Mouse (Mus musculus): ENCODE results near the gene Tmem135. TPM values are rescaled to one million over a fixed set of nuclear protein-coding genes. Genes with fewer than 3 reads are reported as not detected.

Tmem135 gene
- polyA plus RNA-seq, 1 experiment from 2014 or later = 26.1 TPM

DNA sequence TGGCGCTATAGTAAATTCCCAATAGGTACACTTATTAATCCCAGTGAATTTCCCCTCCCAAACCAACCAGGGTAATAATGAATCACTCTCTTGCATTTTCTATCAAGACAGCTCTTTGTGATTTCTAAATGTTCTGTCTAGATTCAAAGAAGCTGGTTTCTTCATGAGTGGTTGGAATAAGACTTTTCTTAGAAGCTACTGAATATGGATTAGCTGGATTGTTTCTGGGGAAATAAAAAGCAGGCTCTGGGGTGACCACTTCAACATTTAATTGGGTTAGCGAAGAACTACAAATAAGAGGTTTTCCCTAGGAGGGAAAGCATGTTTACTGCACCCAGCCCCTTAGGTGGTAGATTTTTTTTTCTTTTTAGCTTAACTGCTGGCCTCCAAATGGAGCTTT lies 3.3 kb downstream of the Tmem135 start:
- Histone ChIP-seq H3K27me3 (no peaks in the 10 kb centered on the region), H3K9me3 (replicated peaks) (no peaks in the 10 kb centered on the region), H3K4me1 (replicated peaks) (peaks cover 8% of the 10 kb centered on the region), H3K36me3 (no peaks in the 10 kb centered on the region), H3K27ac (no peak overlapping the region), H3K4me3 (no peak overlapping the region), H3K4me2 (no peak overlapping the region), H3K9ac (no peak overlapping the region)
- WGBS = 96% methylated on average over 2 of the region's 2 CpGs
- no peak for ATAC-seq (replicated peaks; ENCODE audit: insufficient number of reproducible peaks, insufficient read depth, low FRiP score, low read depth)

DNA sequence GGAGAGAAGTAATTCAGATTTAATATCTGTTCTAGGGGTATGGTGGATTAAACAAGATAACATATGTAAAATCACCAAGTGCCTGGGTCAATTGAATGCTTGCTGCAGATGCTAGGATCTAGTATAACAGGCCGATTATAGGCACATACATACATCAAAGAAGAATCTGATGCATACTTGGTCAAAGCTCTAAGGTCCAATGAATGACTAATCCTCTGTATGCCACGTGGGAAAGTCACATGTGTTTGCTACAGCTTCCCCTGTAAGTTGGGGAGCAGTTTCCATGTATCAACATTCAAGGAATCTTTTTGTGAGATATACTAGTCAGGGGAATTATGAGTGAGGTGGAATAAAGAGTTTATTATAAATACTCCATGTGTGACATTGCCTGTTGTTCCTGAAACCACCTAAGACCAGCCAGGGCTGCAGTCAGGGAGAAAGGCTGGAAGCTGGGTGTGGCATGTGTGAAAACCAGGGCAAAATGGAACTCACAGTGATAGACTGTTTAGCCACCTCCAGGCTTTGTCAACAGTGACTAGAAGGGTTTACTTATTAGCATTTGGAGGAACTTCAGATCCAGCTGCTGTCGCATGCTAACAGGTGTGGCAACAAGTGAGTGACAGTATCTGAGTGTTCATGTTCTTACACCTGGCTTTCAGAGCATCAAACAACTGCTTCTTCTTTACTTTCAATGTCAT lies 6.0 kb downstream of the Tmem135 start:
- ATAC-seq (replicated peaks; ENCODE audit: insufficient number of reproducible peaks, insufficient read depth, low FRiP score, low read depth) = no peak
- Histone ChIP-seq H3K4me1 (replicated peaks) (peaks cover 5% of the 10 kb centered on the region), H3K4me2 (no peak overlapping the region), H3K27ac (no peak overlapping the region), H3K9me3 (replicated peaks) (no peaks in the 10 kb centered on the region), H3K9ac (no peak overlapping the region), H3K4me3 (no peak overlapping the region), H3K27me3 (no peaks in the 10 kb centered on the region), H3K36me3 (no peaks in the 10 kb centered on the region)
- WGBS = 78% methylated on average over 3 of the region's 3 CpGs

DNA sequence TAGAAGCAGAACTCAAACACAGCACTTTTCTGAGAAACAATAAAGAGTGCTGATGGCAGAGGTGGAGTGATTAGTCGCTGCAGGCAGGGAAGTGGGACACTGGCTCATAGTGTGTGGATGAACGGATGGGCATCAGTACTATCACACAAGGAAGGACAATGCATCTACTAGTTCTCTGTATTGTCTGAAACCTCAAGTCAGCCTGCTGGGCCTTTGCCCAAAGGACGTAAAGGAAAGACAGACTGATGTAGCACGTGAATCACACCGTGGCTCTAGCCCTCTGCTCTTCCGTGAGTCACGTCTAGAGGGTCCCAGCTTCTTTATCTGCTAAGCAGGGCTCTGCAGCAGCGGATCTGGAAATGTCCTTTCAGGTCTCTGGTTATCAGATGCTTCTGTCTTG lies 7.6 kb downstream of the Tmem135 start:
- no peak overlapping the region for H3K4me2 ChIP-seq
- WGBS = 57% methylated on average over 8 of the region's 8 CpGs
- no peak overlapping the region for H3K4me3 ChIP-seq
- no peaks in the 10 kb centered on the region for H3K27me3 ChIP-seq
- no peak overlapping the region for H3K27ac ChIP-seq
- no peaks in the 10 kb centered on the region for H3K36me3 ChIP-seq
- peaks cover 8% of the 10 kb centered on the region; the same call in 1 of the 2 replicates for H3K4me1 ChIP-seq (replicated peaks)
- no peak for ATAC-seq (replicated peaks; ENCODE audit: insufficient number of reproducible peaks, insufficient read depth, low FRiP score, low read depth)
- H3K9me3 ChIP-seq (replicated peaks) = no peaks in the 10 kb centered on the region
- H3K9ac ChIP-seq = no peak overlapping the region

DNA sequence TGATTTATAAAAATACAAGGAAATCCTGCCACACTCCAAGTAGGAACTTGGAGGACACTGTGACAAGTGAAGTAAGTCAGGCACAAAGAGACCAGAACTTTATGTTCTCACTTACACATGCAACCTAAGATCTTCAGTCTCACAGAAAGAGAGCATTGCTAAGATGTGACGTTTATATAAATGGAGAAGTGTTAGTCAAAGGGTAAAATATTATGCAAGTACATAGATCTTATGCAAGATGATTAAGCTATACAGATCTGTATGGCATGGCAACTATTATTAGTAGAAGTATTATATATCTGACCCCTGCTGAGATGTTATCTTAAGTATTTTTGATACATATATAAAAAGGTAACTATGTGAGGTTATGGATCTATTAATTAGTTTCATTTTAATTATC lies 8.6 kb downstream of the Tmem135 start:
- Histone ChIP-seq H3K27me3 (no peaks in the 10 kb centered on the region), H3K9ac (no peak overlapping the region), H3K4me2 (no peak overlapping the region), H3K36me3 (no peaks in the 10 kb centered on the region), H3K4me3 (no peak overlapping the region), H3K9me3 (replicated peaks) (no peaks in the 10 kb centered on the region), H3K4me1 (replicated peaks) (peaks cover 8% of the 10 kb centered on the region; the same call in 1 of the 2 replicates), H3K27ac (no peak overlapping the region)
- 80% methylated on average over 1 of the region's 1 CpGs for WGBS
- ATAC-seq (replicated peaks; ENCODE audit: insufficient number of reproducible peaks, insufficient read depth, low FRiP score, low read depth) = no peak

DNA sequence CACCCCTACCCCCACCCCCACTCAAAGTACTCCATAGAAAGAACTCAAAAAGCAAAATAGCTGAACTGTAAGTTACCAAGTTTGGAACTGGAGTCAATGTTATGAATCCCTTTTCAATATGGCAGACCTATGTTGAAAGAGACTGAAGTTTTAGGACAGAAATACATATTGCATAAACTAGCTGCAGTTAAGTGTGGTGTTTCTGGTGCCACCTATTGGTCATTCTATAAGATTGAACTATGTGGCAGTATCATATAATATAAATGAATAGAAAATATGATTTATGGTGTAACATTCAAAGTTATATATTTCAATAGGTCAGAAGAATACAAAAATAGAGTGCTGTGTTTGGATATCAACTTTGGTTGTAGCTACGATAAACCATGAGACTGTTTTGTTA lies 11.2 kb downstream of the Tmem135 start:
- no peak for ATAC-seq (replicated peaks; ENCODE audit: insufficient number of reproducible peaks, insufficient read depth, low FRiP score, low read depth)
- peaks cover 8% of the 10 kb centered on the region; the same call in 1 of the 2 replicates for H3K4me1 ChIP-seq (replicated peaks)
- no peak overlapping the region for H3K27ac ChIP-seq
- no peak overlapping the region for H3K9ac ChIP-seq
- no peaks in the 10 kb centered on the region for H3K36me3 ChIP-seq
- H3K4me3 ChIP-seq = no peak overlapping the region
- H3K27me3 ChIP-seq = no peaks in the 10 kb centered on the region
- no peaks in the 10 kb centered on the region for H3K9me3 ChIP-seq (replicated peaks)
- H3K4me2 ChIP-seq = no peak overlapping the region
- 100% methylated on average over 1 of the region's 1 CpGs for WGBS

DNA sequence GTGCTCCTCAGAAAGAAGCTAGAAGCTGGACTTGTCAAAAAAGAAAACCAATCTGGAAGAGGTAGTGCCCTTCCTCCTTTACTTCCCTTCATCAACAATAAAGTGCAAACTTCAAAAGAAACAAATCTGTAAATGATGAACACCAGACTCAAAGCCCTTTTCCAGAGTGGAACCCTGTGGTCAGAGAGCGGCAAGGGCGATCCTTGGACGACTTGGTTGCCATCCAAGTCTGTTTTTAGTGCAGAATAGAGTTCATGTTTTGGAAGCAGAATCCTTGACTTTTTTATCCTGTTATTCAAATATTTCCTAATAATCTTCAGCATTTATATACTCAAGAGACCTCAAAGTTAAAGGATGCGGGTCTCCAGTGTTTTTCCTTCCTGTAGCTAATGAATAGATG lies 11.6 kb downstream of the Tmem135 start:
- no peak for ATAC-seq (replicated peaks; ENCODE audit: insufficient number of reproducible peaks, insufficient read depth, low FRiP score, low read depth)
- 46% methylated on average over 4 of the region's 4 CpGs for WGBS
- Histone ChIP-seq H3K9me3 (replicated peaks) (no peaks in the 10 kb centered on the region), H3K36me3 (no peaks in the 10 kb centered on the region), H3K4me3 (no peak overlapping the region), H3K27ac (no peak overlapping the region), H3K9ac (no peak overlapping the region), H3K27me3 (no peaks in the 10 kb centered on the region), H3K4me2 (no peak overlapping the region), H3K4me1 (replicated peaks) (peaks cover 8% of the 10 kb centered on the region; the same call in 1 of the 2 replicates)

DNA sequence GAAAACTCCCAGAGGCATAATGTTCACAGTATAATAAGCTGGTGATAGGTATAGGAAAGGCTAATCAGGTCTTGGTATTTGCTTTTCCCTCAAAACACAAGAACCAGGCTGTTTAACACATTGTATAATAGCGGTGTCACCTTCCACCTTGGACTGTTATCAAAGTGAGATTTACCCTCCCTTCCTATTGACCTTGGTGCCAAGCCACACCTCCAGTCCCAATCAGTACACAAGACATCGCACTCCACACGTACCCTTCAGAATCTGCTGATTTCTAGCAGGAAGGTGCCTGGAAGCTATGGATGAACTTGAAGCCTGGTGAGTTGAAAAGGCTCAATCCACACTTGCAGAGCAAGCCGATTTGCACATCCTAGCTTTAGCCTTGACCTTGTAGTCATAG lies 12.2 kb downstream of the Tmem135 start:
- Histone ChIP-seq H3K4me2 (no peak overlapping the region), H3K36me3 (no peaks in the 10 kb centered on the region), H3K27me3 (no peaks in the 10 kb centered on the region), H3K4me3 (no peak overlapping the region), H3K27ac (no peak overlapping the region), H3K9ac (no peak overlapping the region), H3K9me3 (replicated peaks) (no peaks in the 10 kb centered on the region), H3K4me1 (replicated peaks) (peaks cover 9% of the 10 kb centered on the region)
- WGBS = 44% methylated on average over 4 of the region's 4 CpGs
- ATAC-seq (replicated peaks; ENCODE audit: insufficient number of reproducible peaks, insufficient read depth, low FRiP score, low read depth) = no peak

DNA sequence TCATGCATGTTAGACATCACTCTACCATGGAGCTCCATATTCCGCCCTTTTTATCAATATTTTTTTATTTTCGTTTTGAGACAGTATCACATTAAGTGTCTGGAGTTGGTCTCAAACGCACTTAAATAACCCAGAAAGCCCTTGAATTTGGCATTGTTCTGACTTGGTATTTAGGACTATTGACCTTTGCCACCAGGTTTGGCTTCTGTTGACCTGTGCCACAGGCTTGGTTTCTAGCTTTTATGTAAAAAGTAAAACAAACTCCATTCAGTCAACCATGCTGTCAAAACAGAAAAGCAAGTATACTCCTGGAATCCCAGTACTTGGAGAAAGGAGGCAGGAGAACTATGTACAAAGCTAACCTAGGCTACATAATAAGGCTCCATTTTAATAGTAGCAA lies 12.7 kb downstream of the Tmem135 start:
- Histone ChIP-seq H3K27ac (no peak overlapping the region), H3K9ac (no peak overlapping the region), H3K4me2 (no peak overlapping the region), H3K4me3 (no peak overlapping the region), H3K4me1 (replicated peaks) (peaks cover 14% of the 10 kb centered on the region), H3K27me3 (no peaks in the 10 kb centered on the region), H3K9me3 (replicated peaks) (no peaks in the 10 kb centered on the region), H3K36me3 (no peaks in the 10 kb centered on the region)
- WGBS = 88% methylated on average over 3 of the region's 3 CpGs
- ATAC-seq (replicated peaks; ENCODE audit: insufficient number of reproducible peaks, insufficient read depth, low FRiP score, low read depth) = no peak

DNA sequence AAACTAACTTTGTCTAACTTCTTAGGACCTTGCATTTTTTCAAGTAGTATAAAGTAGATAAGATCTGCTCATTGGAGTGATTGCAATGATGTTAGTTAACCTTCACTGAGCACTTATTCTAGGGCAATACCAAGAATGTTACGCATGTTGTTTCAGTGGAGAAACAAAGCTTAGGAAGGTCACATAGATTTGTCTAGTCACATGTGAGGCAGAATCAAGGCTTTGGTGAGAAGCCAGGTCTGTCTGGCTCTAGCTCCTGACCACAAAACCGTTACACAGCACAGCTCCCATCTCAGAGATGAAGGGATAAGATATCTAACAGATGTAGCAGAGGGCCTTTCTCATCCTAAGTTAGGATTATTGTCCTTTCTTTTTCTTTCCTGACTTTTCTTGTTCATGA lies 13.4 kb downstream of the Tmem135 start:
- Histone ChIP-seq H3K9ac (no peak overlapping the region), H3K36me3 (no peaks in the 10 kb centered on the region), H3K4me1 (replicated peaks) (peaks cover 16% of the 10 kb centered on the region), H3K4me3 (no peak overlapping the region), H3K9me3 (replicated peaks) (no peaks in the 10 kb centered on the region), H3K27me3 (no peaks in the 10 kb centered on the region), H3K4me2 (no peak overlapping the region), H3K27ac (no peak overlapping the region)
- ATAC-seq (replicated peaks; ENCODE audit: insufficient number of reproducible peaks, insufficient read depth, low FRiP score, low read depth) = no peak
- 56% methylated on average over 2 of the region's 2 CpGs for WGBS

DNA sequence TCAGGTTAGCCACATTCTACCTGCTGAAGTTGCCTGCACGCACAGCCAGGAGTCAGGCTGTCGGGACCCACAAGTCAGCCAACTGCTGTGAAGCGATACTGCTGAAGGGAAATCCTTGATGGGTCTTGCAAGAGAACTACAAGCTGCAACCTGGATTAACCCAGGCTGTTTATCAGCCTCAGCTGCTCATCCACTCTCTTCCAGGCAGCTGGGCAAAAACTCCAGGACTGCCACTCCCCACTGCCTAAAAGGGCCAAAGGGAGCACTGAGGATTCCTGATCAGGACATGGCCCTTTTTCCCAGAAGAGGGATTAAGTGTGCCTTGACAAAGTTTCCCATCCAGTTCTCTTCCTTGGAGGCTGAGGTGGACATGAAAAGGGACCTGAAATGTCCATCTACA lies 15.0 kb downstream of the Tmem135 start:
- Histone ChIP-seq H3K4me1 (replicated peaks) (peaks cover 16% of the 10 kb centered on the region), H3K4me2 (no peak overlapping the region), H3K27me3 (no peaks in the 10 kb centered on the region), H3K27ac (no peak overlapping the region), H3K36me3 (no peaks in the 10 kb centered on the region), H3K9ac (no peak overlapping the region), H3K9me3 (replicated peaks) (no peaks in the 10 kb centered on the region), H3K4me3 (no peak overlapping the region)
- ATAC-seq (replicated peaks; ENCODE audit: insufficient number of reproducible peaks, insufficient read depth, low FRiP score, low read depth) = no peak
- 64% methylated on average over 3 of the region's 3 CpGs for WGBS

DNA sequence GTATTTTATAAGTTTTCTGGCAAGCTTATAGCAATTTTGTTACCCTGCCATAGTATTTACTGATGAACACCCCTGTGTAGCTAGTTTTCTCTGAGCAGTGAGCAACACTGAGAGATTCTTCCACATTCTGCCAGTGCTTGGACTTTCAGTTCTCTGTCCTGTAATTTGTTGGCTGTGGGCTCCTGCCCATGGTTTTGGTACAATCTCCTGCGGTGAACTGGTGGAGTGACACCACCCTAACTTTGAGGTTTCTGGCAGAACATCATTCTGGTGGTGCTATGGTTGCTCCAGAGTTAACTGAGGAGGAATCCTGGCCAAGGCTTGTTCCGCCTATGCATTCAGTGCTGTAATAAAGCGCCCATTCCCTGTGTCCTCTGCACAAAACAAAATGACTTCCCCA lies 21.1 kb downstream of the Tmem135 start:
- 88% methylated on average over 3 of the region's 3 CpGs for WGBS
- H3K27me3 ChIP-seq = no peaks in the 10 kb centered on the region
- no peak overlapping the region for H3K9ac ChIP-seq
- ATAC-seq (replicated peaks; ENCODE audit: insufficient number of reproducible peaks, insufficient read depth, low FRiP score, low read depth) = no peak
- peaks cover 13% of the 10 kb centered on the region for H3K4me1 ChIP-seq (replicated peaks)
- H3K4me2 ChIP-seq = no peak overlapping the region
- H3K27ac ChIP-seq = no peak overlapping the region
- H3K36me3 ChIP-seq = no peaks in the 10 kb centered on the region
- H3K9me3 ChIP-seq (replicated peaks) = no peaks in the 10 kb centered on the region
- no peak overlapping the region for H3K4me3 ChIP-seq

DNA sequence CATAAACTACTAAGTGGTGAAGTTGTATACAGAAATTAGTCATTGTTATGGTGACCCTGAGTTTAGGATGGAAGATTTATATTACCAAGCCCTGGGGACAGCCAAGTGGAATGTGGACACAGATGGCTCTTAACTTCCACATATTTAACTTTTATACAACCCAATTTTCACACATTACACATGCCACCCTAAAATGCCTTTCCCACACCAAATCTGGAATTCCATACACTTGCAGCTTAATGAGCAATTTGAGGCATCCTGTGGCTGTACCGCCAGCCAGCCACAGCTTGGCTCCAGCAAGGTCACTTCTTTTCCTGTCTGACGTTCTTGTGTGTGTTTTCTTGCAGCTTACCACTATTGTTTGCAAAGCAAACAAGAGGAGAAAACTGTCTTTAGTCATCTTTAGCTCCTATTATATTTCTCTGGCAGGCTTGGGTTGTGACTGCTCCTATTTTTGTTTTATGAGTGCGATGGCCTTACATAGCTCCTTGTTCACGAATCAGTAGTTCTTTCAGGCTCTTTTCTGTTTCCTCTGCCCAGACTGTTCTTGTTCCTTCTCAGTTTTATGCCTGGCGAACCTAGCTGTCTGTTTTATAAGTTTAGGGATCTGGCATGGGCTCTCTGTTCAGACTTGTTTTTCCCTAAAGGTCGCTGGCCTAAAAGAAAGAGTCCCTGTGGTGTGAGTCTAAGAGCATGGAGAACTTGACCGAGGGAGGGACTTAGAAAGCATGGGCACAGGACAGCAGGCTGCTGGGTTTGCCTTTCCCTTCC lies 22.9 kb downstream of the Tmem135 start:
- no peak overlapping the region for H3K4me2 ChIP-seq
- H3K4me1 ChIP-seq (replicated peaks) = peaks cover 6% of the 10 kb centered on the region; the same call in 1 of the 2 replicates
- WGBS = 49% methylated on average over 7 of the region's 7 CpGs
- peak overlapping the region; percentile 37 for H3K27ac ChIP-seq
- no peaks in the 10 kb centered on the region for H3K36me3 ChIP-seq
- no peak overlapping the region for H3K9ac ChIP-seq
- H3K9me3 ChIP-seq (replicated peaks) = no peaks in the 10 kb centered on the region
- ATAC-seq (replicated peaks; ENCODE audit: insufficient number of reproducible peaks, insufficient read depth, low FRiP score, low read depth) = no peak
- H3K27me3 ChIP-seq = no peaks in the 10 kb centered on the region
- H3K4me3 ChIP-seq = no peak overlapping the region
